Mouse (Mus musculus) liver, embryonic 14.5 days (tissue): Measurements from ENCODE around the gene Mt3.

Experiments used
- CTCF ChIP-seq: IDR thresholded peaks from 2 replicates; pipeline ENCODE4 v1.5.1; 2016; ENCODE audit warnings: antibody characterized with exemption, low read depth, control low read depth
- EP300 ChIP-seq: IDR thresholded peaks from 2 replicates; pipeline ENCODE4 v1.6.1; 2016; ENCODE audit warnings: antibody characterized with exemption, low read depth

GRCm38 (mm10) chr8:94130126-94130525 lies 22.3 kb upstream of the Mt3 start:
- TF ChIP-seq CTCF = no peak
- TF ChIP-seq EP300 = no peak
